ENCODE assay signal across 8 mouse cellular contexts in the genomic region with DNA sequence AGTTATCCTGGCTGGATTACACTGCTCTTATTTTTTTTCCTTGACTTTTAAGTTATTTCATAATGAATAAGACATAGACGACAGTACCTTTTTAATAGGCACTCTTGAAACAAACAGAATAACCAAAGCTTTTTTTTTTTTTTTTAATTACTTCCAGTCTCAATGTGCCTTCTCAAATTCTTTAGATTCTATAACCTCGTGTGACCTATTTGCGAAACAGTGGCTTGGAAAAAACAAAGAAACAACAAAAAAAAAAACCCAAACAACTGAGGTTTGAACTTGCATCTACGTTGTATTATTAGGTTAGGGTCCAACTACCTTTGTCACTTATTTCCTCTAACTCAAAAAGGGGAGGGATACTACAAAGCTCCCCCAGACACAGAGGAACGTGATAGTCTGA. TPM values are rescaled to one million over a fixed set of nuclear protein-coding genes. Genes with fewer than 3 reads are reported as not detected.
DNase-seq lines count a peak whose midpoint lies in the region; ATAC-seq and TF ChIP-seq lines count a peak whose summit lies in the region.

No protein-coding gene starts in this region.

- peaks cover 20% of the 10 kb centered on the region for H3K36me3 ChIP-seq in megakaryocyte, embryonic 14.5 days (replicated peaks; ENCODE audit: low read length)
- no peaks in the 10 kb centered on the region for H3K36me3 ChIP-seq in forebrain, embryonic 11.5 days (ENCODE audit: control insufficient read depth, insufficient read depth, low read length)
- peaks cover 12% of the 10 kb centered on the region; the same call in 1 of the 2 replicates for H3K36me3 ChIP-seq in limb, embryonic 12.5 days
- peaks cover 2% of the 10 kb centered on the region; the same call in 1 of the 2 replicates for H3K36me3 ChIP-seq in small intestine, adult 2 months (ENCODE audit: control insufficient read depth, insufficient read depth, low read length)

- no peak for ATAC-seq in megakaryocyte, adult 5-6 weeks (ENCODE audit: poor library complexity, severe bottlenecking)
- ATAC-seq in forebrain, embryonic 11.5 days (replicated peaks; ENCODE audit: low FRiP score), result no peak
- no peak for ATAC-seq in limb, embryonic 12.5 days (ENCODE audit: insufficient number of reproducible peaks, insufficient read depth, low FRiP score, low TSS enrichment, low read depth)

- peaks cover 5% of the 10 kb centered on the region for H3K27me3 ChIP-seq in megakaryocyte, embryonic 14.5 days (replicated peaks)
- H3K27me3 ChIP-seq in forebrain, embryonic 11.5 days (ENCODE audit: control insufficient read depth, insufficient read depth, low read length), result no peaks in the 10 kb centered on the region
- H3K27me3 ChIP-seq in limb, embryonic 12.5 days, result no peaks in the 10 kb centered on the region
- H3K27me3 ChIP-seq in small intestine, adult 2 months (ENCODE audit: control insufficient read depth, insufficient read depth, low read length), result no peaks in the 10 kb centered on the region

- TF ChIP-seq POLR2A in small intestine, adult 2 months (IDR thresholded peaks at IDR 0.05; ENCODE audit: low read depth, low read length), result no peak

- H3K4me1 ChIP-seq in megakaryocyte, embryonic 14.5 days, result peaks cover 30% of the 10 kb centered on the region
- no peaks in the 10 kb centered on the region for H3K4me1 ChIP-seq in forebrain, embryonic 11.5 days (replicated peaks; ENCODE audit: control insufficient read depth, insufficient read depth, low read length)
- no peaks in the 10 kb centered on the region for H3K4me1 ChIP-seq in limb, embryonic 12.5 days (replicated peaks)
- H3K4me1 ChIP-seq in small intestine, adult 2 months (ENCODE audit: control insufficient read depth, insufficient read depth, insufficient read length, low read length), result 0 out of 2 replicates have a peak, but pooled peaks cover 2% of the 10 kb centered on the region

- 11% methylated on average over 5 of the region's 5 CpGs for WGBS in forebrain, embryonic 11.5 days
- WGBS in limb, embryonic 12.5 days, result 10% methylated on average over 5 of the region's 5 CpGs
- WGBS in small intestine, adult 2 months, result 16% methylated on average over 5 of the region's 5 CpGs

- no peak overlapping the region for H3K27ac ChIP-seq in forebrain, embryonic 11.5 days (ENCODE audit: low read depth, low read length)
- peak overlapping the region; percentile 93; the same call in 1 of the 2 replicates for H3K27ac ChIP-seq in limb, embryonic 12.5 days
- 0 out of 2 replicates have a peak overlapping the region, but pooled peaks have one; percentile 72 for H3K27ac ChIP-seq in small intestine, adult 2 months (ENCODE audit: insufficient read depth, low read depth, low read length)

- peak overlapping the region; percentile 78 for H3K4me2 ChIP-seq in forebrain, embryonic 11.5 days (ENCODE audit: low read depth, low read length, severe bottlenecking)
- peak overlapping the region; percentile 82 for H3K4me2 ChIP-seq in limb, embryonic 12.5 days

- TF ChIP-seq CTCF in small intestine, adult 2 months (IDR thresholded peaks at IDR 0.05; ENCODE audit: extremely low read depth, insufficient read length, insufficient replicate concordance, low read depth, low read length), result no peak

- no peak for DNase-seq in forebrain, embryonic 11.5 days (ENCODE audit: low spot score)
- no peak for DNase-seq in B cell, adult 2 months
- no peak for DNase-seq in kidney, postnatal 4 days
- DNase-seq in thymus, postnatal 4 days, result no peak

- H3K4me3 ChIP-seq in megakaryocyte, embryonic 14.5 days (replicated peaks), result peak overlapping the region; percentile 98
- peak overlapping the region; percentile 94 for H3K4me3 ChIP-seq in forebrain, embryonic 11.5 days (ENCODE audit: low read depth, low read length)
- H3K4me3 ChIP-seq in limb, embryonic 12.5 days (replicated peaks), result peak overlapping the region; percentile 97
- H3K4me3 ChIP-seq in small intestine, adult 2 months (ENCODE audit: low read depth, low read length), result peak overlapping the region; percentile 90

- H3K9ac ChIP-seq in forebrain, embryonic 11.5 days (ENCODE audit: low read length), result peak overlapping the region; percentile 98
- peak overlapping the region; percentile 95 for H3K9ac ChIP-seq in limb, embryonic 12.5 days (replicated peaks)

- no peaks in the 10 kb centered on the region for H3K9me3 ChIP-seq in megakaryocyte, embryonic 14.5 days
- H3K9me3 ChIP-seq in forebrain, embryonic 11.5 days (ENCODE audit: control insufficient read depth, low read length), result no peaks in the 10 kb centered on the region
- H3K9me3 ChIP-seq in limb, embryonic 12.5 days, result no peaks in the 10 kb centered on the region

RNA-seq across cellular contexts. Expression of gene Ulk2, which starts 1.2 kb away (rescaled TPM):
- 3.9 and 4.2 TPM in 2 replicates for polyA plus RNA-seq in megakaryocyte, embryonic 14.5 days (2012; ENCODE audit: insufficient read depth, low replicate concordance)
- 17.5 and 22.7 TPM in 2 replicates for total RNA-seq in megakaryocyte, adult 5-6 weeks (2015)
- 16.5 and 19.8 TPM in 2 replicates for total RNA-seq in megakaryocyte, adult 5-6 weeks (2017)
- polyA plus RNA-seq in forebrain, embryonic 11.5 days (2014; fragmentation: Nextera tagmentation; extraction: Ambion mirVana), result 28.8 and 31.3 TPM in 2 replicates
- 19.7 and 21.5 TPM in 2 replicates for polyA plus RNA-seq in limb, embryonic 12.5 days (2016; fragmentation: Nextera tagmentation; extraction: Ambion mirVana)
- 15.1 and 34.2 TPM in 2 replicates for polyA plus RNA-seq in small intestine, adult 2 months (2012; rRNA removed)
